Mouse (Mus musculus) heart, postnatal 0 days (tissue): ENCODE measurements at regions not wholly inside any gene's neighbourhood (a gene's known extent, or its start where the extent isn't known, plus 50 kb on each side); places are given as distances from the start of the nearest gene placed in this dataset.

Source experiments
- ATAC-seq: fragments of 200-750 bp; cut with Nextera tagmentation; 2 replicates; pipeline ENCODE4 v1.8.0; 2017; ENCODE audit warnings: low read depth, moderate number of reproducible peaks, moderate library complexity; ENCODE audit not compliant: insufficient read depth
- DNase-seq: peaks from one replicate; pipeline ENCODE4 v3.0.0-alpha.2; 2016; ENCODE audit warnings: low spot score
- H3K27ac ChIP-seq: fragments of 300-500 bp; sonication (generic); 2 replicates; pipeline ENCODE4 v1.5.1; 2014; ENCODE audit warnings: low read depth, mild to moderate bottlenecking
- H3K27me3 ChIP-seq: fragments of 300-500 bp; sonication (generic); 2 replicates; pipeline ENCODE4 v1.6.1; 2014; ENCODE audit warnings: low read length, mixed read lengths; ENCODE audit not compliant: control insufficient read depth, insufficient read depth
- H3K36me3 ChIP-seq: fragments of 300-500 bp; sonication (generic); replicated peaks from 2 replicates; pipeline ENCODE4 v1.6.1; 2014; ENCODE audit warnings: low read length, mixed read lengths; ENCODE audit not compliant: control insufficient read depth, insufficient read depth
- H3K4me1 ChIP-seq: fragments of 300-500 bp; sonication (generic); 2 replicates; pipeline ENCODE4 v1.6.1; 2014; ENCODE audit warnings: antibody characterized with exemption; ENCODE audit not compliant: control insufficient read depth, insufficient read depth
- H3K4me2 ChIP-seq: fragments of 300-500 bp; sonication (generic); 2 replicates; pipeline ENCODE4 v1.6.1; 2014; ENCODE audit warnings: low read depth, mild to moderate bottlenecking, low read length, moderate library complexity
- H3K4me3 ChIP-seq: fragments of 300-500 bp; sonication (generic); 2 replicates; pipeline ENCODE4 v1.5.1; 2014; ENCODE audit warnings: low read depth, low read length
- H3K9ac ChIP-seq: fragments of 300-500 bp; sonication (generic); replicated peaks from 2 replicates; pipeline ENCODE4 v1.6.1; 2014; ENCODE audit warnings: low read depth, low read length, mixed read lengths
- H3K9me3 ChIP-seq: fragments of 300-500 bp; sonication (generic); replicated peaks from 2 replicates; pipeline ENCODE4 v1.6.1; 2016; ENCODE audit warnings: low read length; ENCODE audit not compliant: control insufficient read depth
- CTCF ChIP-seq: IDR thresholded peaks from 2 replicates; pipeline ENCODE4 v1.5.1; 2016; ENCODE audit warnings: antibody characterized with exemption, control low read depth, low read depth
- EP300 ChIP-seq: IDR thresholded peaks from 2 replicates; pipeline ENCODE4 v1.6.1; 2016; ENCODE audit warnings: antibody characterized with exemption, low read depth
- whole genome bisulfite sequencing: fragments of 180-500 bp; shearing (Covaris S2); extraction: QIAGEN DNeasy Blood & Tissue Kit; methylation state at CpG from one replicate; pipeline ENCODE4 v1.1.7; 2014; 5-methylcytosine and 5-hydroxymethylcytosine counted together

DNA sequence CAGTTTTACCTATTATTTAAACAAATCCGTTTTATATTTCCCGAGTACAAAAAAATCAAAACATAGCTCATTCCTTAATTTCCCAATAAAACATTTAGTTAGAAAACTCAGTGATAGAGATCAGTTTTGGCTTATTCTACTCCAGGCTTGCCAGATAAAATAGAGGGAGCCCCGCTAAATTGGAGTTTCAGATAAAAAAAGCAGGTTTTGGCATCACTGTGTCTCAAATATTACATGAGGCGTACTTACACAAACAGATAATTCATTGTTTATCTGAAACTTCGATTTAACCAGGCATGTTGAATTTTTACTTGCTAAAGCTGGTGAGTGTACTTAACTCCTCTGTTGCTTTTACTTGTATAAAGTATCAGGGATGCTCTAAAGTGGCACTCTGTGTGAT is 121.5 kb downstream of the Sem1 start:
- H3K9ac ChIP-seq = no peak overlapping the region
- DNase-seq (no peak), ATAC-seq (no peak)
- no peak overlapping the region for H3K27ac ChIP-seq
- no peaks in the 10 kb centered on the region for H3K9me3 ChIP-seq
- no peak overlapping the region for H3K4me3 ChIP-seq
- 65% methylated on average over 5 of the region's 5 CpGs for WGBS
- H3K4me2 ChIP-seq = no peak overlapping the region
- no peaks in the 10 kb centered on the region for H3K4me1 ChIP-seq
- H3K36me3 ChIP-seq = no peaks in the 10 kb centered on the region
- H3K27me3 ChIP-seq = no peaks in the 10 kb centered on the region
- no peak for TF ChIP-seq EP300
- no peak for TF ChIP-seq CTCF

- H3K4me1 ChIP-seq = no peaks in the 10 kb centered on the region
- DNase-seq (no peak), ATAC-seq (no peak)
- TF ChIP-seq EP300 = no peak
- TF ChIP-seq CTCF = no peak
- no peak overlapping the region for H3K4me3 ChIP-seq
- no peak overlapping the region for H3K27ac ChIP-seq
- H3K36me3 ChIP-seq = no peaks in the 10 kb centered on the region
- 75% methylated on average over 5 of the region's 5 CpGs for WGBS
- H3K9me3 ChIP-seq = no peaks in the 10 kb centered on the region
- H3K27me3 ChIP-seq = no peaks in the 10 kb centered on the region
- no peak overlapping the region for H3K9ac ChIP-seq
- no peak overlapping the region for H3K4me2 ChIP-seq
Measured at GRCm38 (mm10) chr6:6455566-6455965, 122.9 kb downstream of the Sem1 start.

DNA sequence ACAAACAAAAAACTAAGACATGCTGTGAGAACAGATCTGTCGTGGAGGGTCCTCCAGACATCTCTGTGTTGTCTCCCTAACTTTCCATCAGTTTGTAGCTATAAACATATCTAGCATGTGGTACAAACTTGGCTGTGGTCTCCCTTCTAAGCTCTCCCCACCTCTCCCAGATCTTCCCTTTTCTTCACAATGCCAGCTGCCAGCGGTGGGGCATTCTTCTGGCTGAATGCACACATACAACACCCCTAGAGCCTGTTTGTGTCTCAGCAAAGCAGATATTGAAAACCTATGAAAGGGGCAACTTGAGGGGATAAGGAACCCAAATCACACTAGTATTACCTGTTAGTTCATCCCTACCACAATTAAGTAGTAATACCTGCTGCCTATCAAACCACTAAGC is 124.1 kb downstream of the Sem1 start:
- DNase-seq (no peak), ATAC-seq (no peak)
- Histone ChIP-seq H3K27ac (no peak overlapping the region), H3K36me3 (no peaks in the 10 kb centered on the region), H3K9ac (no peak overlapping the region), H3K4me1 (no peaks in the 10 kb centered on the region), H3K4me3 (no peak overlapping the region), H3K4me2 (no peak overlapping the region), H3K27me3 (no peaks in the 10 kb centered on the region), H3K9me3 (no peaks in the 10 kb centered on the region)
- WGBS = 83% methylated on average over 2 of the region's 2 CpGs
- TF ChIP-seq CTCF (no peak), EP300 (no peak)

DNA sequence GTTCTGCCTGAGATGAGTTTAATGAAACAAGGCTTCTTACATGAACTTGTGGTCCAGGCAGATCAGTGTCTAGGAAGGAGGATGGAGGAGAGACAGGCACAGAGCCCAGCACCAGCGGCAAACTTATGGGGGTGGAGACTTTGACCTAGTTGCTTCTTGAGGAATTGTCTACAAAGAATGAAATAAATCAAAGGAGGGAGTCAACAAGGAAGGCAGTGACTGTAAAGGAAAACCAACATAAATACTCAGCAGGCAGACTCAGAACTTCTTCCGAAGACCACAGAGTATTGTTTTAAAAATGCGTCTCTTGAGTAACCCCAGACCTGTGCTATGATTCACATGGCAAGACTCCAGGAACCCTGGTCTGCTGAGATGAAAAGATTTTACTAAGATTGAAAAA is 143.6 kb downstream of the Sem1 start:
- 71% methylated on average over 3 of the region's 3 CpGs for WGBS
- H3K27me3 ChIP-seq = no peaks in the 10 kb centered on the region
- TF ChIP-seq EP300 (no peak), CTCF (no peak)
- no peak overlapping the region for H3K4me2 ChIP-seq
- no peak overlapping the region for H3K4me3 ChIP-seq
- no peak for DNase-seq
- no peaks in the 10 kb centered on the region for H3K36me3 ChIP-seq
- no peak for ATAC-seq
- H3K4me1 ChIP-seq = no peaks in the 10 kb centered on the region
- no peak overlapping the region for H3K27ac ChIP-seq
- no peaks in the 10 kb centered on the region for H3K9me3 ChIP-seq
- no peak overlapping the region for H3K9ac ChIP-seq

GRCm38 (mm10) chr6:6434261-6434802 is 144.1 kb downstream of the Sem1 start:
- 72% methylated on average over 5 of the region's 5 CpGs for WGBS
- no peak for ATAC-seq
- Histone ChIP-seq H3K27me3 (no peaks in the 10 kb centered on the region), H3K36me3 (no peaks in the 10 kb centered on the region), H3K4me3 (no peak overlapping the region), H3K4me1 (no peaks in the 10 kb centered on the region), H3K4me2 (no peak overlapping the region), H3K9ac (no peak overlapping the region), H3K27ac (no peak overlapping the region), H3K9me3 (no peaks in the 10 kb centered on the region)
- TF ChIP-seq CTCF (no peak), EP300 (no peak)
- no peak for DNase-seq

DNA sequence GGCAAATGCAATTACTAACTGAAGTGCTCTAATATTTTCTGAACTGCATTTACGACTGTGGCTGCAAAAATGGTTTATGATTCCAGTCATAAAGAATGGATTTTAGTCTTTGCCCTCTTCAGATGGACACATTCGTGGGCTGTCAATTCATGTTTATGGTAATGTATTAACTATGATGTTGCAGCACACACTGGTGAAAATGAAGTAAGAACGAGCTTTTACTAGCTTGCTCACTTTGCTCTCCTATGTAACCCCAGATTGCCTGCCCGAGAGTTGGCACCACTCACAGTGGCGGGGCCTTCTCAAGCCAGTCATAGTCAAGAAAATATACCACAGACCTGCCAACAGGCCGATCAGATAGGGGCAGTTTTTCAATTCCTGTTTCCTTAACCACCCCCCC is 145.3 kb downstream of the Sem1 start:
- no peak for ATAC-seq
- 77% methylated on average over 6 of the region's 6 CpGs for WGBS
- H3K36me3 ChIP-seq = no peaks in the 10 kb centered on the region
- H3K9ac ChIP-seq = no peak overlapping the region
- no peak overlapping the region for H3K4me2 ChIP-seq
- no peaks in the 10 kb centered on the region for H3K9me3 ChIP-seq
- no peaks in the 10 kb centered on the region for H3K4me1 ChIP-seq
- no peak for DNase-seq
- H3K27ac ChIP-seq = no peak overlapping the region
- H3K4me3 ChIP-seq = no peak overlapping the region
- H3K27me3 ChIP-seq = no peaks in the 10 kb centered on the region
- no peak for TF ChIP-seq EP300
- TF ChIP-seq CTCF = no peak
